Mouse (Mus musculus): ENCODE measurements around the gene Myo3b.
"Not testable (repeated sequence)": the region's sequence is repeated elsewhere in the genome, so short reads cannot be mapped to it uniquely, and the experiment has no call there.

The Myo3b gene

GRCm38 (mm10) chr2:70195418-70196248 lies 156.7 kb downstream of the Myo3b start:
- in situ Hi-C loops (cut with MboI): no loop called here

- in situ Hi-C loops (cut with MboI): no loop called here
These were observed 163.1 kb downstream of the Myo3b start for GRCm38 (mm10) chr2:70201796-70202555.

- in situ Hi-C loops (cut with MboI): no loop called here
These were observed 163.7 kb downstream of the Myo3b start for GRCm38 (mm10) chr2:70202578-70203167.

- in situ Hi-C loops (cut with MboI): no loop called here
These were observed 169.5 kb downstream of the Myo3b start for GRCm38 (mm10) chr2:70208411-70208810.

GRCm38 (mm10) chr2:70209790-70210189 lies 170.9 kb downstream of the Myo3b start:
- in situ Hi-C loops (cut with MboI): no loop called here

- in situ Hi-C loops (cut with MboI): no loop called here
These were observed 171.8 kb downstream of the Myo3b start for GRCm38 (mm10) chr2:70210427-70211332.

GRCm38 (mm10) chr2:70214401-70214800 lies 175.5 kb downstream of the Myo3b start:
- in situ Hi-C loops (cut with MboI): no loop called here

- in situ Hi-C loops (cut with MboI): no loop called here
These were observed 178.9 kb downstream of the Myo3b start for GRCm38 (mm10) chr2:70217800-70218199.

- in situ Hi-C loops (cut with MboI): no loop called here
These were observed 179.5 kb downstream of the Myo3b start for GRCm38 (mm10) chr2:70218469-70218868.

- in situ Hi-C loops (cut with MboI): loop anchor here (10.0 kb wide), 1 partner anchor 338 kb away; no protein-coding TSS in a partner anchor
These were observed 187.8 kb downstream of the Myo3b start for GRCm38 (mm10) chr2:70226679-70227078.

GRCm38 (mm10) chr2:70234450-70234849 lies 195.5 kb downstream of the Myo3b start:
- in situ Hi-C loops (cut with MboI): not testable (repeated sequence)

GRCm38 (mm10) chr2:70245981-70246380 lies 207.1 kb downstream of the Myo3b start:
- in situ Hi-C loops (cut with MboI): no loop called here

- in situ Hi-C loops (cut with MboI): no loop called here
These were observed 209.7 kb downstream of the Myo3b start for GRCm38 (mm10) chr2:70248616-70249015.

- in situ Hi-C loops (cut with MboI): no loop called here
These were observed 210.9 kb downstream of the Myo3b start for GRCm38 (mm10) chr2:70249872-70250271.

- in situ Hi-C loops (cut with MboI): no loop called here
These were observed 212.3 kb downstream of the Myo3b start for GRCm38 (mm10) chr2:70251256-70251655.

- in situ Hi-C loops (cut with MboI): no loop called here
These were observed 220.6 kb downstream of the Myo3b start for GRCm38 (mm10) chr2:70259357-70260000.

GRCm38 (mm10) chr2:70260646-70261195 lies 221.8 kb downstream of the Myo3b start:
- in situ Hi-C loops (cut with MboI): no loop called here

GRCm38 (mm10) chr2:70261703-70262564 lies 223.0 kb downstream of the Myo3b start:
- in situ Hi-C loops (cut with MboI): no loop called here

- in situ Hi-C loops (cut with MboI): no loop called here
These were observed 223.7 kb downstream of the Myo3b start for GRCm38 (mm10) chr2:70262565-70263082.

Data from mature B cell (primary cell).